Mouse (Mus musculus): ENCODE data around the gene Med16.

GRCm38 (mm10) chr10:79933145-79933679 is 24.5 kb upstream of the Med16 start:
- TF ChIP-seq CTCF (conservative IDR thresholded peaks at IDR 0.05; ENCODE audit: insufficient read depth, insufficient read length, low read depth, low read length) = no peak
- TF ChIP-seq POLR2A (IDR thresholded peaks at IDR 0.05; ENCODE audit: low read depth, low read length) = no peak

All from kidney, adult 2 months (tissue).